Mouse (Mus musculus) liver, postnatal 0 days (tissue): ENCODE results near the gene Olfr556.
"Not testable (repeated sequence)": the region's sequence is repeated elsewhere in the genome, so short reads cannot be mapped to it uniquely, and the experiment has no call there.

Experiments
- CTCF ChIP-seq: sonication (generic); IDR thresholded peaks from 2 replicates; pipeline ENCODE4 v1.5.1; 2016; ENCODE audit warnings: antibody characterized with exemption, low read depth
- EP300 ChIP-seq: IDR thresholded peaks from 2 replicates; pipeline ENCODE4 v1.6.1; 2016; ENCODE audit warnings: antibody characterized with exemption, low read depth, mild to moderate bottlenecking

DNA sequence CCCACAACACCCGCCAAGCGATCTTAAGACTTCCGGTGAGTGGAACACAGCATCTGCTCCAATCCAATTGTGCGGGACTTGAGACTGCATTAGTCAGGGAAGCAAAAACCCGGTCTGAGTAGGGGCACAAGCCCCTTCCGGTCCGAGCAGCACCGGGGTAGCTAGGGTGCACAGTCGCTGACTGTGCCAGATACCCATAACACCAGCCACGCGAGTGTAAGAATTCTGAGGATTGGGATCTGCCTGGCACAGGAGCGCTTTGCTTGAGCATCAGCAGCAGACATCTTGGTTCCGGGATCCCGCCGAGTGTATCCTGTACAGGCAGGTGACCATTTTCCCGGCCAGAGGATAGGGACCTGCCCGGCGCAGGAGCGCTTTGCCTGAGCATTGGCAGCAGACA lies 44.3 kb upstream of the Olfr556 start:
- not testable (repeated sequence) for TF ChIP-seq CTCF, EP300
